Mouse (Mus musculus): ENCODE data around the gene Arfgap2. TPM values are rescaled to one million over a fixed set of nuclear protein-coding genes. Genes with fewer than 3 reads are reported as not detected.

Gene Arfgap2
- polyA plus RNA-seq, 1 experiment from 2014 or later: 76.4 TPM

- Histone ChIP-seq H3K27me3 (replicated peaks; ENCODE audit: control insufficient read depth, insufficient read depth, low read length) (no peaks in the 10 kb centered on the region), H3K4me1 (ENCODE audit: control insufficient read depth, insufficient read depth, low read length) (no peaks in the 10 kb centered on the region), H3K9ac (ENCODE audit: low read length) (no peak overlapping the region), H3K4me3 (ENCODE audit: low read depth, low read length) (no peak overlapping the region), H3K9me3 (replicated peaks; ENCODE audit: control insufficient read depth, low read length) (no peaks in the 10 kb centered on the region), H3K27ac (ENCODE audit: low read depth, low read length) (no peak overlapping the region), H3K4me2 (ENCODE audit: low read length) (no peak overlapping the region), H3K36me3 (ENCODE audit: control insufficient read depth, insufficient read depth, low read length) (peaks cover 64% of the 10 kb centered on the region)
- ATAC-seq: peak; percentile 63; the same call in 1 of the 2 replicates
- WGBS: 36% methylated on average over 10 of the region's 10 CpGs
- DNase-seq (ENCODE audit: low spot score): peak; percentile 76
Observed at GRCm38 (mm10) chr2:91278749-91279371, 14.1 kb downstream of the Arfgap2 start.

- H3K27me3 ChIP-seq (replicated peaks; ENCODE audit: control insufficient read depth, insufficient read depth, low read length): no peaks in the 10 kb centered on the region
- H3K4me1 ChIP-seq (ENCODE audit: control insufficient read depth, insufficient read depth, low read length): no peaks in the 10 kb centered on the region
- H3K27ac ChIP-seq (ENCODE audit: low read depth, low read length): no peak overlapping the region
- H3K9me3 ChIP-seq (replicated peaks; ENCODE audit: control insufficient read depth, low read length): no peaks in the 10 kb centered on the region
- H3K36me3 ChIP-seq (ENCODE audit: control insufficient read depth, insufficient read depth, low read length): peaks cover 59% of the 10 kb centered on the region
- H3K4me3 ChIP-seq (ENCODE audit: low read depth, low read length): no peak overlapping the region
- H3K9ac ChIP-seq (ENCODE audit: low read length): no peak overlapping the region
- 83% methylated on average over 2 of the region's 2 CpGs for WGBS
- DNase-seq (ENCODE audit: low spot score) (no peak), ATAC-seq (0 out of 2 replicates have a peak, but pooled peaks have one; percentile 37)
- H3K4me2 ChIP-seq (ENCODE audit: low read length): no peak overlapping the region
Observed at GRCm38 (mm10) chr2:91279372-91279755, 14.6 kb downstream of the Arfgap2 start.

- no peak for ATAC-seq
- WGBS: 51% methylated on average over 5 of the region's 5 CpGs
- H3K9ac ChIP-seq (ENCODE audit: low read length): no peak overlapping the region
Observed at GRCm38 (mm10) chr2:91281366-91281765, 16.6 kb downstream of the Arfgap2 start.

GRCm38 (mm10) chr2:91283972-91284371 is 19.2 kb downstream of the Arfgap2 start:
- Histone ChIP-seq H3K4me2 (ENCODE audit: low read length) (no peak overlapping the region), H3K4me1 (ENCODE audit: control insufficient read depth, insufficient read depth, low read length) (peaks cover 3% of the 10 kb centered on the region; the same call in 1 of the 2 replicates), H3K9me3 (replicated peaks; ENCODE audit: control insufficient read depth, low read length) (no peaks in the 10 kb centered on the region), H3K36me3 (ENCODE audit: control insufficient read depth, insufficient read depth, low read length) (peaks cover 16% of the 10 kb centered on the region), H3K4me3 (ENCODE audit: low read depth, low read length) (no peak overlapping the region), H3K9ac (ENCODE audit: low read length) (peak overlapping the region; percentile 13; the same call in 1 of the 2 replicates), H3K27me3 (replicated peaks; ENCODE audit: control insufficient read depth, insufficient read depth, low read length) (no peaks in the 10 kb centered on the region), H3K27ac (ENCODE audit: low read depth, low read length) (no peak overlapping the region)
- DNase-seq (ENCODE audit: low spot score) (no peak), ATAC-seq (no peak)
- 85% methylated on average over 3 of the region's 3 CpGs for WGBS

More at GRCm38 (mm10) chr2:91281366-91281765, 16.6 kb downstream of the Arfgap2 start:
- H3K27ac ChIP-seq (ENCODE audit: low read depth, low read length): no peak overlapping the region
- H3K4me3 ChIP-seq (ENCODE audit: low read depth, low read length): no peak overlapping the region
- H3K36me3 ChIP-seq (ENCODE audit: control insufficient read depth, insufficient read depth, low read length): peaks cover 40% of the 10 kb centered on the region
- no peaks in the 10 kb centered on the region for H3K27me3 ChIP-seq (replicated peaks; ENCODE audit: control insufficient read depth, insufficient read depth, low read length)
- no peak for DNase-seq (ENCODE audit: low spot score)
- H3K9me3 ChIP-seq (replicated peaks; ENCODE audit: control insufficient read depth, low read length): no peaks in the 10 kb centered on the region
- H3K4me1 ChIP-seq (ENCODE audit: control insufficient read depth, insufficient read depth, low read length): peaks cover 3% of the 10 kb centered on the region; the same call in 1 of the 2 replicates
- H3K4me2 ChIP-seq (ENCODE audit: low read length): no peak overlapping the region

GRCm38 (mm10) chr2:91284375-91285199 is 19.8 kb downstream of the Arfgap2 start:
- peak overlapping the region; percentile 37 for H3K9ac ChIP-seq (ENCODE audit: low read length)
- WGBS: 44% methylated on average over 13 of the region's 13 CpGs
- peak; percentile 72 for DNase-seq (ENCODE audit: low spot score)

GRCm38 (mm10) chr2:91285885-91286505 is 21.2 kb downstream of the Arfgap2 start:
- no peak overlapping the region for H3K4me2 ChIP-seq (ENCODE audit: low read length)
- peak; percentile 89 for DNase-seq (ENCODE audit: low spot score)
- H3K9me3 ChIP-seq (replicated peaks; ENCODE audit: control insufficient read depth, low read length): no peaks in the 10 kb centered on the region
- H3K4me3 ChIP-seq (ENCODE audit: low read depth, low read length): no peak overlapping the region
- no peak overlapping the region for H3K9ac ChIP-seq (ENCODE audit: low read length)
- no peaks in the 10 kb centered on the region for H3K27me3 ChIP-seq (replicated peaks; ENCODE audit: control insufficient read depth, insufficient read depth, low read length)
- H3K36me3 ChIP-seq (ENCODE audit: control insufficient read depth, insufficient read depth, low read length): peaks cover 16% of the 10 kb centered on the region
- H3K27ac ChIP-seq (ENCODE audit: low read depth, low read length): no peak overlapping the region
- 10% methylated on average over 7 of the region's 7 CpGs for WGBS
- ATAC-seq: peak; percentile 64
- H3K4me1 ChIP-seq (ENCODE audit: control insufficient read depth, insufficient read depth, low read length): peaks cover 5% of the 10 kb centered on the region

More at GRCm38 (mm10) chr2:91284375-91285199, 19.8 kb downstream of the Arfgap2 start:
- 0 out of 2 replicates have a peak overlapping the region, but pooled peaks have one; percentile 7 for H3K4me2 ChIP-seq (ENCODE audit: low read length)
- peak; percentile 24; the same call in 1 of the 2 replicates for ATAC-seq
- no peak overlapping the region for H3K4me3 ChIP-seq (ENCODE audit: low read depth, low read length)
- peaks cover 3% of the 10 kb centered on the region; the same call in 1 of the 2 replicates for H3K4me1 ChIP-seq (ENCODE audit: control insufficient read depth, insufficient read depth, low read length)
- H3K36me3 ChIP-seq (ENCODE audit: control insufficient read depth, insufficient read depth, low read length): peaks cover 16% of the 10 kb centered on the region
- no peaks in the 10 kb centered on the region for H3K27me3 ChIP-seq (replicated peaks; ENCODE audit: control insufficient read depth, insufficient read depth, low read length)
- H3K9me3 ChIP-seq (replicated peaks; ENCODE audit: control insufficient read depth, low read length): no peaks in the 10 kb centered on the region
- H3K27ac ChIP-seq (ENCODE audit: low read depth, low read length): no peak overlapping the region

- no peak for ATAC-seq
- Histone ChIP-seq H3K36me3 (ENCODE audit: control insufficient read depth, insufficient read depth, low read length) (peaks cover 2% of the 10 kb centered on the region; the same call in 1 of the 2 replicates), H3K9me3 (replicated peaks; ENCODE audit: control insufficient read depth, low read length) (no peaks in the 10 kb centered on the region), H3K27ac (ENCODE audit: low read depth, low read length) (no peak overlapping the region), H3K9ac (ENCODE audit: low read length) (no peak overlapping the region), H3K4me1 (ENCODE audit: control insufficient read depth, insufficient read depth, low read length) (peaks cover 11% of the 10 kb centered on the region), H3K27me3 (replicated peaks; ENCODE audit: control insufficient read depth, insufficient read depth, low read length) (no peaks in the 10 kb centered on the region), H3K4me3 (ENCODE audit: low read depth, low read length) (no peak overlapping the region), H3K4me2 (ENCODE audit: low read length) (no peak overlapping the region)
- WGBS: 88% methylated on average over 6 of the region's 6 CpGs
- no peak for DNase-seq (ENCODE audit: low spot score)
Observed at GRCm38 (mm10) chr2:91287563-91287962, 22.8 kb downstream of the Arfgap2 start.

GRCm38 (mm10) chr2:91291197-91292007 is 26.6 kb downstream of the Arfgap2 start:
- H3K36me3 ChIP-seq (ENCODE audit: control insufficient read depth, insufficient read depth, low read length): no peaks in the 10 kb centered on the region; the same call in 1 of the 2 replicates
- peaks cover 8% of the 10 kb centered on the region for H3K4me1 ChIP-seq (ENCODE audit: control insufficient read depth, insufficient read depth, low read length)
- DNase-seq (ENCODE audit: low spot score) (peak; percentile 67), ATAC-seq (peak; percentile 61)
- WGBS: 51% methylated on average over 12 of the region's 12 CpGs
- no peaks in the 10 kb centered on the region for H3K27me3 ChIP-seq (replicated peaks; ENCODE audit: control insufficient read depth, insufficient read depth, low read length)
- no peaks in the 10 kb centered on the region for H3K9me3 ChIP-seq (replicated peaks; ENCODE audit: control insufficient read depth, low read length)
- H3K4me3 ChIP-seq (ENCODE audit: low read depth, low read length): no peak overlapping the region
- H3K4me2 ChIP-seq (ENCODE audit: low read length): no peak overlapping the region
- H3K9ac ChIP-seq (ENCODE audit: low read length): no peak overlapping the region
- peak overlapping the region; percentile 50; the same call in 1 of the 2 replicates for H3K27ac ChIP-seq (ENCODE audit: low read depth, low read length)
